Mouse (Mus musculus) WW6 (cell line): ENCODE measurements at regions not wholly inside any gene's neighbourhood (a gene's known extent, or its start where the extent isn't known, plus 50 kb on each side); places are given as distances from the start of the nearest gene placed in this dataset.

Experiments used
- DNase-seq: peaks from one replicate; pipeline ENCODE4 v3.0.0-alpha.2; 2013; ENCODE audit warnings: low read depth, low spot score

- DNase-seq, result peak; percentile 98
These were observed 2140.3 kb upstream of the Cdh20 start for GRCm38 (mm10) chr1:102628061-102628460.

- DNase-seq, result no peak
These were observed 2123.9 kb upstream of the Cdh20 start for GRCm38 (mm10) chr1:102644379-102644778.

- no peak for DNase-seq
These were observed 2080.8 kb upstream of the Cdh20 start for GRCm38 (mm10) chr1:102687367-102688070.

- no peak for DNase-seq
These were observed 2051.9 kb upstream of the Cdh20 start for GRCm38 (mm10) chr1:102716459-102716858.

- no peak for DNase-seq
These were observed 2034.3 kb upstream of the Cdh20 start for GRCm38 (mm10) chr1:102733991-102734390.

GRCm38 (mm10) chr1:102735392-102735791 lies 2032.9 kb upstream of the Cdh20 start:
- DNase-seq, result no peak

- DNase-seq, result no peak
These were observed 2010.4 kb upstream of the Cdh20 start for GRCm38 (mm10) chr1:102757941-102758340.
